Mouse (Mus musculus): ENCODE results near the gene Atxn2. TPM values are rescaled to one million over a fixed set of nuclear protein-coding genes. Genes with fewer than 3 reads are reported as not detected.
A peak's percentile ranks its signal among the peaks of the same experiment; 100 is the strongest.
"Not testable (repeated sequence)": the region's sequence is repeated elsewhere in the genome, so short reads cannot be mapped to it uniquely, and the experiment has no call there.

Atxn2 gene
- total RNA-seq (2014; fragmentation: Nextera tagmentation): 117 and 144 TPM in 2 replicates
- 39.4 and 41.0 TPM in 2 replicates for total RNA-seq (2017)

DNA sequence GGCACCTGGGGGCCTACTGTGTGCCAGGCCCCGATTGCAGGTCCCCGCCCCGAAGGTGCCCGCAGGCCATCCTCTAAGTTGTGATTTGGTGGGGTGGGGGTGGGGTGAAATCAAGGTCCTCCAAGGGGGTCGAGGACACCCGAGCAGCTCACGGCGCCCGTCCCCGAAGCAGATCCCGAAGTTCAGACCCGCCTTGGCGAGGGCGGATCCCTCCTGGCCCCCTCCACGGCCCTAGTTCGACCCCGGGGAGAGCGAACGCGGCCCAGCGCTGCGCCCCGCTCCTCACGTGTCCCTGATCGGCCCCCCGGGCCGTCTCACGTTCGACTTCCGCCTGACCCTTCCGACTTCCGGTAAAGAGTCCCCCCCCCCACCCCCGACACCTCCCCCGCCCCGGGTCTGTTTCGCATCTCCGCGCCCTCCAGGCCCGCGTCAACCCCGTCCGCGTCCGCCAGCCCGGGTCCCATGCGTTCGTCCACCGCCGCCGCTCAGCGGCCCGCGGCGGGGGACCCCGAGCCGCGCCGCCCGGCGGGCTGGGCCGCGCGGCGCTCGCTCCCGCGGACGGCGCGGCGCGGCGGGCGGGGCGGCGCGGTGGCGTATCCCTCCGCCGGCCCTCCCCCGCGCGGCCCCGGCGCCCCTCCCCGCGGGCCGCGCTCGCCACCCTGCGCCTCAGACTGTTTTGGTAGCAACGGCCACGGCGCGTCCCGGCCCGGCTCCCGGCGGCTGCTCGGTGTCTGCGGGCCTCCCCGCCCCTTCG, at the start of gene Atxn2:
Gene Atxn2 (plus strand): TSS at position 164 of the 754 bp plus-strand sequence.
- peak; percentile 69 for ATAC-seq (replicated peaks; ENCODE audit: low FRiP score, low TSS enrichment, poor library complexity, severe bottlenecking)

DNA sequence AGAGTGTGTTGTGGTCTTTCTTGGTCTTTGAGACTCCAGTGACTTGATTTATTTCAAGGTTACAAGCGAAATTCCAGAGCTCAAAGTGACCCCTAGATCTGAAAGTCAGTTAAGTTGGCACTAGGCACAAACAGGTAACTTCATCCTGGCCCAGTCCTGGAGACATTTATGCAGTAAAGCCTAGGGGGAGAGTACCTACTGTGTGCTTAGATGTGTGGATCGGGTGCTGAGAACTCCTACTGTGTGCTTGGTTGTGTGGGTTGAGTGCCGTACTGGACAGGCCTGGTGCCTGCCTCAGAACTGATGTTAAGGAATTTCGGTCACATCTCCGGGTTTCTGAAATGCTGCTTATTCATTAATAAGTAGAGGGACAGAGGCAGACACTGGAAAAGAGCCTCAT, 49.6 kb upstream of the Atxn2 start:
- no peak for ATAC-seq (replicated peaks; ENCODE audit: low FRiP score, low TSS enrichment, poor library complexity, severe bottlenecking)

GRCm38 (mm10) chr5:121663456-121663855, 47.7 kb upstream of the Atxn2 start:
- no peak for ATAC-seq (replicated peaks; ENCODE audit: low FRiP score, low TSS enrichment, poor library complexity, severe bottlenecking)

DNA sequence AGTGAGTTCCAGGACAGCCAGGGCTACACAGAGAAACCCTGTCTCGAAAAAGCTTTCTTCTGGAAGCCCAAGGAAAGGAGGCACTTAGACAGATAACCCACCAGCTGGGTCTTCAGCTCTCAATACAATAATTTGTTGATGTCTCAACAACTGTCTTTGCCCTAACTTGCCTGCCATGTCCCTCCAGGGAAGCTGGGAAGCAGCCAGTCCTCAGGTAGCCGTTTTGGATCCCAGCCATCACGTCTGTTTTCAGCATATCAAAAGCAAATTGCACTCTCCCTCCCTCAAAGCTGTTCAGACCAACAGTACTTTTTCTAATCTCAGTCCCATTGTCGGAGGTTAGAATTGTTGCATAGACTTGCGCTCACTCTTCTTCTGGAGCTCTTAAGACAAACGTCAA, 47.1 kb upstream of the Atxn2 start:
- no peak for ATAC-seq (replicated peaks; ENCODE audit: low FRiP score, low TSS enrichment, poor library complexity, severe bottlenecking)

GRCm38 (mm10) chr5:121664971-121665370, 46.2 kb upstream of the Atxn2 start:
- no peak for ATAC-seq (replicated peaks; ENCODE audit: low FRiP score, low TSS enrichment, poor library complexity, severe bottlenecking)

GRCm38 (mm10) chr5:121667067-121667466, 44.1 kb upstream of the Atxn2 start:
- no peak for ATAC-seq (replicated peaks; ENCODE audit: low FRiP score, low TSS enrichment, poor library complexity, severe bottlenecking)

DNA sequence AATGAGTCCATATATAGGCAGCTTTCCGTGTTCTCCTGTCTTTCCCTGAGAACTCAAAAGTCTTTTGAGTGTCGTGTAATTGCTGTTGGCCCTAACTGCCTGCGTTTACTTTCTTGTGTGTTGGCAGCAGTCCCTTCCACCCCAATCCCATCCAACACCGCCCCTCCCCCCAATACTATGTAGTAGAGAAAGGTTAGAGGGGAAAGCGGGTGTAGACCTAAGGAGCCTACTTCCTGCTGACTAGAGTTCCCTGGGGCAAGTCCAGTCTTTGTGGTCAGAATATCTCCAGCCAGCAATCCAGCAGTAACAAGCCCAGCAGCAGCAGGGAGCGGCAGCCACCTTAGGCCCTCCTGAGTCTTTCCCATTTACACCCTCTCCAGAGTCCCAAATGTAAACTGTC, 42.7 kb upstream of the Atxn2 start:
- no peak for ATAC-seq (replicated peaks; ENCODE audit: low FRiP score, low TSS enrichment, poor library complexity, severe bottlenecking)

GRCm38 (mm10) chr5:121670412-121670811, 40.7 kb upstream of the Atxn2 start:
- ATAC-seq (replicated peaks; ENCODE audit: low FRiP score, low TSS enrichment, poor library complexity, severe bottlenecking): no peak

DNA sequence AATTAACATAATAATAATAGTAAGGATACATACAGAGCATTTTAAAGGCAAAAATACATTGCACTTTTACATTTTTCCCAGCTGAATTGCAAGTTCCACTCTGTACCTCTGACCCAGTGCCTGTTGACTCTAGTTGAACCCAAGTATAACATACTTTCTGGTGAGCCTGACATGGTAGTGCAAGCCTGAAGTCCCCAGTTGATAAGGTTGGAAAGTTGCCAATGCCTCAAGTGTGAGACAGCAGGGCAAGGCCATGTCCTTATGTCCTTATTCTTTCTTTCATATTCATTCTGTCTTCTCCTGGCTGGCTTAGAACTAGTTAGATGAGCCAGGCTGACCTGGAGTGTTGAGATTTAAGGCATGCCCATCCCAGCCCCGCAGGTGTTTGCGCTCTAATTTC, 28.9 kb upstream of the Atxn2 start:
- ATAC-seq (replicated peaks; ENCODE audit: low FRiP score, low TSS enrichment, poor library complexity, severe bottlenecking): no peak

DNA sequence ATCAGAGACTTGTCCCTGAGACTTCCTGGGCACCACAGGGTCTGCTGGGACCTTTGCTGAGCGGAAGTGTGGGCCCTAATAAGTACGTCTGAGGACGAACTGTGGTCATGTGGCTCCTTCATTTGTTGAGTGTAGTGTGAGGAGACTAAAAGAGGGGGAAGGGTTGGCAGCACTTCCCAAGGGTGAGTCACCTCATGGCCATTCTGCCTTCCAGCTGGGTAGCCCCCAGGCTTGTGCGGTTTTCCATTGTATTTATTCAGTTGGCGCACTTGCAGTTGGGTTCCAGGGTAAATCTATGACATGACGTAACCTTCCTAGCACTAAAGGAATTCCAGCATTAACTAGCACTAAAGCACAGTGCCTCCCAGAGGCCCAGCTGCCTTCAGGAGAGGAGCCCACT, 25.6 kb upstream of the Atxn2 start:
- no peak for ATAC-seq (replicated peaks; ENCODE audit: low FRiP score, low TSS enrichment, poor library complexity, severe bottlenecking)

GRCm38 (mm10) chr5:121686113-121686898, 24.8 kb upstream of the Atxn2 start:
- ATAC-seq (replicated peaks; ENCODE audit: low FRiP score, low TSS enrichment, poor library complexity, severe bottlenecking): no peak

- no peak for ATAC-seq (replicated peaks; ENCODE audit: low FRiP score, low TSS enrichment, poor library complexity, severe bottlenecking)
These were observed 20.5 kb upstream of the Atxn2 start for GRCm38 (mm10) chr5:121690482-121691211.

DNA sequence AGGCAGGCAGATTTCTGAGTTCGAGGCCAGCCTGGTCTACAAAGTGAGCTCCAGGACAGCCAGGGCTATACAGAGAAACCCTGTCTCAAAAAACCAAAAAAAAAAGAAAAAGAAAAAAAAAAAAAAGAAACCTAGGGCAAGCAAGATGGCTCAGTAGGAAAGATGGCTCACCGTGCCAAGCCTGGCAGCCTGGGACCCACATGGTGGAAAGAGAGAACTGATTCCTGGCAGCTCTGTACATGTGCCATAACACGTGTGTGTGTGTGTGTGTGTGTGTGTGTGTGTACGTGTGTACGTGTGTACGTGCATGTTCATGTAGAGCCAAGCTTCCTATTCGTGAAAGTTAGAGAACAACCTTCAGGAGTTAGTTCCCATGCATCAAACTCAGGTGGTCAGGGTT, 19.7 kb upstream of the Atxn2 start:
- ATAC-seq (replicated peaks; ENCODE audit: low FRiP score, low TSS enrichment, poor library complexity, severe bottlenecking): not testable (repeated sequence)

DNA sequence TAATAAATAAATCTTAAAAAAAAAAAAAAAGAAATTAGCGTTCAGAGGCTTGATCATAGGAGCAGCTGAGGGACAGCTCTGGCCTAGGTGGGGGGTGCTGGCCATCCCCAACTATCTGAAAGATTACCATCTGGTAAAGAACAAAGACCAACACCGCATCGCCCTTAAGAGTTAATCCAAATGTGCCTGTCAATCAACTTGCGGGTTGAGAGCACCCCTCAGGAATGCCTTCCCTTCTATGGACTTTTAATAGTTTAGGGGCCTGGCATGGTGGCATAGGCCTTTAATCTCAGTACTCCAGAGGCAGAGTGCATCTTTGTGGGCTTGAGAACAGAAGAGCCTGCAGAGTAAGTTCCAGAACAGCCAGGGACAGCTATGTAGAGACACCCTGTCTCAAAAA, 18.2 kb upstream of the Atxn2 start:
- ATAC-seq (replicated peaks; ENCODE audit: low FRiP score, low TSS enrichment, poor library complexity, severe bottlenecking): no peak

DNA sequence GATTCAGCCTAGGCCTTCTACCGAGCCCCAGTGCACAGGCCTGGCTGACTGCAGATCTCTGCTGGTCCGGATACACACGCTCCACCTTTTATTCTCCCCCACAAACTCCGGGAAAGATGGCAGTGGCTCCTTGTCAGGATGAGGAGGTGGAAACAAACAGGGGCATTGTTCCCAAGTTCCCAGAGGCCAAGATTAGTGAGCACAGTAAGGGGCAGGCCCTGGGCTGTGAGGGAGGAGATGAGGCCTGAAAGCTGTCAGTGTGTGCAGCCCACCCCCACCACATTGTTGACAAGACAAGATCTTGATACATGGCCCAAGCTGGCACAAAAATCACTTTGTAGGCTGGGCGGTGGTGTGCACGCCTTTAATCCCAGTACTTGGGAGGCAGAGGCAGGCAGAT, 14.4 kb upstream of the Atxn2 start:
- no peak for ATAC-seq (replicated peaks; ENCODE audit: low FRiP score, low TSS enrichment, poor library complexity, severe bottlenecking)

GRCm38 (mm10) chr5:121699891-121700290, 11.2 kb upstream of the Atxn2 start:
- ATAC-seq (replicated peaks; ENCODE audit: low FRiP score, low TSS enrichment, poor library complexity, severe bottlenecking): no peak

- ATAC-seq (replicated peaks; ENCODE audit: low FRiP score, low TSS enrichment, poor library complexity, severe bottlenecking): no peak
These were observed 10.6 kb upstream of the Atxn2 start for GRCm38 (mm10) chr5:121700496-121700895.

DNA sequence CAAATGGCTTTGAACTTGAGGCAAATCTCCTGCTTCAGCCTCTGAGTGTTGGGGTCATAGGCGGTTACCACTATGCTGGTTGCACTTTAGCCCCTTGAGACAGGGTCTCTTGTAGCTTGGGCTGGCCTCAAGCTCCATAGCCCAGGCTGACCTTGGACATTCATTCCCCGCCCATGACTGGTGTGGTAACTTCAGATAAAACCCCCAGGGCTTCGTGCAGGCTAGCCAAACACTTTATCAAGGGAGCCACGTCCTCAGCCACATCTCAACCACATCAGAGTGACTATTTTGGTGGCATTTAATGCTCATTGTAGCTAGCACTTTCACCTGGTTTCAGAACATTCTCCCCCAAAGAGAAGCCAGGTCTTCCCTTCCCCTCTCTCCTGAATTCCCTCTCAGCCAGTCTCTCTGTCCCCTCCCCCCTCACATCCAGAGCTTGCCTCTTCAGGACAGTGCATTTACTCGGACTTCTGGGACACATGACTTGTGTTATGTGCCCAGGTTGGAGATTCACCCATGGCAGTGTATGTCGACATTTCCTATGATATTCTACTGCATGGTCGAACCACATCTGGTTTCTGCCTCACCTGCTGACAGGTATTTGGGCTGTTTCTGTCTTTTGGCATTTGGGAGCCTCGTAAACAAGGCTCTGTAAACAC, 9.9 kb upstream of the Atxn2 start:
- ATAC-seq (replicated peaks; ENCODE audit: low FRiP score, low TSS enrichment, poor library complexity, severe bottlenecking): peak; percentile 84

DNA sequence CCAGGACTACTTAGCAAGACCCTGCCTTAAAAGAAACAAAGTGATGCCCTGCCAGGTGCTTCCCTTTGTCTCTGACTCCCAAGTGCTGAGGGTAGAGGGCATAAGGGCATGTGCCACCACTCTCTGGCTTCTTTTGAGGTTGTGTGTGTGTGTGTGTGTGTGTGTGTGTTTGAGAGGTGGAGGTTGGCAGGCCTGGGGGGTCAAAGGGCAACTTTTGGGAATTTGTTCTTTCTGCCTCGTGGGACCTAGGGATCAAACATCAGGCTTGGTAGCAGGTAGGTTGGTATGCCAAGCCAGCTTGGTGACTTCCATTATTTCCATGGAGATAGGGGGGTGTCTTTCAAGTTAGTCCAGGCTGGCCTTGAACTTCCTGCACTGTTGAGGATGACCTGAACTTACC, 7.8 kb upstream of the Atxn2 start:
- ATAC-seq (replicated peaks; ENCODE audit: low FRiP score, low TSS enrichment, poor library complexity, severe bottlenecking): no peak
